Mouse (Mus musculus) cerebellum, postnatal 10 days (tissue): ENCODE measurements around the gene Nhp2.

Source experiments
- DNase-seq, 2 experiments: peaks; one replicate each; pipeline ENCODE4 v3.0.0; 2021; ENCODE audit warnings: mixed read lengths in 2 of 2

The Nhp2 gene

DNA sequence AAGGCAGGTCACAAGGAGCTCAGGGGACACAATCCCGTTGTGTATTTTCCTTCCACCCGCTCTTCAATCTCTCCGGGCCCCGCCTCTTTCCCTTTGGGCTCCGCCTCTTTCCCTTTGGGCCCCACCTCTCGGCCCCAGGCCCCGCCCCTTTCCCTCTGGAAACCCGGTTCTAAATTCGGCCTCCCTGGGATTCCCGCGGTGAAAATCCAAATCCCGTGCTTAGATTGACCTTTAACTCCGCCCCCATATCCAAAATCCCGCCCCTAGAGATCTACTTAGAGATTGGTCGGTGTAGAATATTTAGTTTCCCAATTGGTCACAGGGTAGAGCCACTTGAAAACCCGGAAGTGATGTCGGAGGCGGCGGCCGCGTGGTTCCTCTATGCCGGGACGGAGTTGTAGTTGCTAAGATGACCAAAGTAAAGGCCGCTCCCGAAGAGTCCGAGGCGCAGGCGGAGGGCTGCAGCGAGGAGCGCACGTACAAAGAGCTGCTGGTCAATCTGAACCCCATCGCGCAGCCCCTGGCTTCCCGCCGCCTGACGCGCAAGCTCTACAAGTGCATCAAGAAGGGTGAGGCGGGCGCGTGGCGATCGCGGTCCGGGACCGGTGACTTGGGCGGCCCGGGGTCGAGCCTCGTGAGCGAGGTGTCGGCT is at the start of gene Nhp2:
Gene Nhp2, plus strand, starts transcription at position 327 of the 652 bp plus-strand sequence.
- DNase-seq = peak; percentile 97 to 98

DNA sequence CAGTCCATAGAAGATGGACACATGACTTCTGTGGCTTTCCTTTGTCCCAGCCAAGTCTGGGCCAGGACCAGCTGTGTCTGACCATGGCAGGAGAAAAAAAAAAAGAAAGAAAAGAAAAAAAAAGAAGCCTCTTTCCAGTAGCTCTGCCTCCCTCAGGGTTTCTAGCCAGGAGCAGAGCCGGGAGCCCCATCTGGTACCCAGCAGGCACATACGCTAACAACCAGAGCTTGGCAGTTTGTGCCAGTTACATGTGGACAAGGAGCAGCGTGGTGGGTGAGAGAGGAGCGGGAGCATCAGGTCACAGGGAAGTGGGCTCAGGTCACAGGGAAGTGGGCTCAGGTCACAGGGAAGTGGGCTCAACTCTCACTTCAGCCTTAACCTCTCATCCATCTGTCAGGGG is 43.1 kb upstream of the Nhp2 start:
- peak; percentile 63 to 77 for DNase-seq

DNA sequence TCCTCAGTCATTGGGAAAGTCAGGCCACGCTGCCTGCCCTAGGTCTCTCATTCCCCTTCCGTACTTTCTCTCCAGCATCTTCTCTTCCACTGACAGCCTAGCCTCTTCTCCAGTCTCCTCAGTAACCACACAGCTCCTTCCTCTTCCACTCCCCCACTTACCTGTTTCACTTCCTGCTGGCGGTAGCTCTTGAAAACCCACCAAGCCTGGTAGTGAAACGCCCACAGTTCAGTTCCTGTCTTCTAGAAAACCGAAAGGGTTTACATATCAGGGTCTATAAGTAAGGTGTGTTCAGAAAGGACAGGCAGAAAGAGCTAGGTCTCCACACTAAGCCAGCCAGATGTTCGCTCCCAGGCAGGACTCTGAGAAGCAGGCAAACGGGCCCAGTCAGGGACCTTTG is 41.9 kb upstream of the Nhp2 start:
- no peak for DNase-seq

DNA sequence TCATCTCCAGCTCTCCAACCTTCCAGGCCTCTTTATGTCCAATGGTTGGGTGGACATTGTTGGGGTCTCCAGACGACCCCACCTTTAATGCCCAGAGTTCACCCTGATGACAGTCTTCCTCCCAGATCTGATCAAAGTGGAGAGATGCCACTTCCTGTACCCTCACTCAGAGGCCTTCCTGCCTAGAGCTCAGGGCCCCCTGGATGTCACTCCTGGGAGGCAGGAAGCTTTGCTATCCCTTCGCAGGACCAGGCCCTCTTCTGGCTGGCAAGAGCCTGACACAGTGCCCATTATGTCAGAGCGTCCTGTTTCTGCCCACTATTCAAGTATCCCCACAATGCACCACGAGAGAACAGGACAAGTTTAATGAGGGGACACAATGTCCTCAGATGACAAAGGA is 40.5 kb upstream of the Nhp2 start:
- no peak for DNase-seq

DNA sequence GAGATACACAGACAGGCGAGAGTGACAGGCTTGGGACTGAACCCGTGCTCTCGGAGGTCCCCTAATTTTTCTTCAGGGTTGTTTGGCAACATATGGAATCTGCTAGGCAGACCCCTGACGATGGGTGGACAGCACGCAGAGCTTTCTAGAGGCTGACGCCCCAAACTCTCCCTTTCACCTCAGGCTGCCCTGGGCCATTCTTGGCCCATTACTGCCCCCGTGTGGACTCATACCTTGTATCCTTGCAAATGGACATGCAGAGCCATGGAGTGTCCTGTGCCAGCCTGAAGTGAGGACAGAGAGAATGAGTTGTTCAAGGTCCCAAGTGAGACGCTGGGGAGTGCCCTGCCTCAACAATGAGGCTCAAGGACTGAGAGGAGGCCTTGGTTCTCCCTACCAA is 36.8 kb upstream of the Nhp2 start:
- peak; percentile 89 for DNase-seq

DNA sequence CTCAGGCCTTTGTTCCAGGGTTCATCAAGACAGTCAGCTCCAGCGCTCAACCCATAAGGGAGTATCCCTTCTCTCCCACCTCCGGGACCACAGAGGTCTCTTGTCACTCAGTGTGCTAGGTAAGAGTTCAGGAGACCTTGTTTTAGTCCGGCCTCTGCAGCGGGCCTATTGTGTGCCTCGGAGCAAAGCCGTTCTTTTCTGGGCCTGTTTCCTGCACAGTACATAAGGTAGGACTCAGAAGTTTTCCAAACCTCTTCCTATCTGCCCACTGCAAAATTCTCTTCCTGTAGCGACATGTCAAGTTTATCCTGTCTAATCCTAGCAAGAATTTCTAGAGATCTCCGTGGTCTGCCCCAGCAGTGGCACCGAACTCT is 35.5 kb upstream of the Nhp2 start:
- DNase-seq = peak in 1 of 2 experiments; percentile 34

DNA sequence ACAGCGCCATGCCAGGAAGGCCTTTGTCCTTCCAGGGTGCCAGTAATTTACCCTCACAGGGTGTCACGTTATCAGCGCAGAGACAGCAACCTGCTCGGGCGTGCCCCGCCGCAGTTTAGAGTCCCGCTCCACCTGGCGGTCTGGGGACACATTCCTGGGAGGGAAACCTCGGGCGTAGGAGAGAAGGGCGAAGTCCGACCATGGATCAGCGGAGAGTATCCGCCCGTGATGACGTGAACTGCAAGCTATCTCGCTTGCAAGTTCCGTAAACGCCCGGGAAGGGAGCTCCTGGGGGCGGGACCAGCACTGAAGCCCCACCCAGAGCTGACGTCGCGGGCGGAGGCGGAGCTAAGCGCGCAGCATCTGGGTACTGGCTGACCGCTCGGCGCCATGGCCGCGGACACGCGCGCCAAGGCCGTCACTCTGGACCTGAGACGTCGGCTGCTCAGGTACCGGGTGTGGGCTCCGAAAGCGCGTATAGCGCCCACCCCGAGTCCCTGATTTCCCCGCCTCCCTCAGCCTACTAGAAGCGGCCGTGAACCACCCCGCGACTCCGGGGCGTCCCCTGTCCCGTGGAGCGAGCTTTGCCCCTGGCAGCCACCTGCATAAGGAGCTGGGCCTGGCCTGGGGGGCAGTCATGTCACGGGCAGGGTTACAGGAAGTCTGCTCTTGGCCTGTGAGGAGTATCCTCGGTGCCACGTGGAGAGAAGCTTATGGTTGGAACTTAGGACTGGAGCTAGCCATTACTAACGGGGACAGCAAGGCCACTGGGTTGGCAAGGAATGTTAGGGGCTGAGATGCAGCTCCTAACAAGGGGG is 34.9 kb upstream of the Nhp2 start, which contains the start of gene Phykpl:
Gene Phykpl, plus strand, starts transcription at position 327 of the 818 bp plus-strand sequence.
- peak; percentile 98 to 99 for DNase-seq

DNA sequence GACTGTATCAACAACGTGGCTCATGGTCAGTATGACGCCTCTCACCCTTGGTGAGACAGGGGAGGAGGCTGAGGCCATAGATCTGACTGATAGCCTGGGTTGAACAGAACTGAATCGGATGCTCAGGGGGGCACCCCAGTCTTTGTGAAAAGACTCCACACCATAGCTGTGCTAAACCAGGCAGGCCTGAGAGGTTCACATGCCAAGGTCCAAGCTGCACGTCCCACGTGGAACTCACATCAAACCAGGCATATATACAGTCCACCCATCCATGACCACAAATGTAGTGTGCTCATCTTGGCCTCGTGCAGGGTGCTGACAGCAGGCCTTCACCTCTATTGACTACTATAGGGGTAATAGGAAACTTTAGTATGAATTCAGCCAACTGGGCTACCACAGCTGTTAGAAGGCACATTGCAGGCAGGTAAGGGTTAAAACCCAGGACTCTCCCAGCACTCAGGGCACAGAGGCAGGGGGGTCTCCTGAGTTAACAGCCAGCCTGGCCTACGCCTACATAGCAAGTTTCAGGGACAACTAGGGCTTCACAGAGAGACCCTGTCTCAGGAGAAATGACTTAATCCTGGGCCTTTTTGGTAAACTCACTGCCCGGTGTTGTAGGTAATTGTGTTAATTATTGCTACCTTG is 33.8 kb upstream of the Nhp2 start:
- no peak for DNase-seq

DNA sequence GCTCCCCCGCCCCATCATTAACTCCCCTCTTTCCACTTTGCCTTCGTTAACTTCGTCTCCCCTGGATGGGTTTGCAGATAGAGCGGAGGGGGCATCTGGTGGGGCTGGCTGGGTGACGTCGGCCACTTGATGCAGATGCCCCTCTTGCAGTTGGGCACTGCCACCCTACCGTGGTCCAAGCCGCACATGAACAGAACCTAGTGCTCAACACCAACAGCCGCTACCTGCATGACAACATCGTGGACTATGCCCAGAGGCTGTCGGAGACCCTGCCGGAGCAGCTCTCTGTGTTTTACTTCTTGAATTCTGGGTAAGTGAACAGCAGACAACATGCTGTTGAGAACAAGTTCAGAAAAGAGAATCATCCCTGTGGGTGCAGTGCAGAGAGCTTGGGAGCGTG is 33.1 kb upstream of the Nhp2 start:
- DNase-seq = no peak

DNA sequence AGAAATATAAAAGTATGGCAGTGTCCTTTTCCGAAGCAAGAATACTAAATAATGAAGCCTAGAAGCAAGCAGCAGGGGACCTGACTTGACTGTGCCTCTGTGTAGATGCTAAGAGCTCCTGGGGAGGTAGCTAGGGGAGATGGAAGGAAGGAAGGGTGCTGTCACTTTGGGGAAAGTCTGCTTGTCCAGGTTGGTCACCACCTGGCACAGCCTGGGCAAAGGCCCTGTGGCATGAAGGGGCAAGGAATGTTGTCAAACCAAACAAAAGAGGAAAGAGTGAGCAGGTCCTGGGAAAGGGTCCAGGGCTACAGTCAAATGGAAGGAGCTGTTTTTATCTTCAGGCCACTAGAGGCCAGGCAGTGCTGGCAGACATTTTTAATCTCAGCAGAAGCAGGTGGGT is 32.5 kb upstream of the Nhp2 start:
- DNase-seq = no peak

DNA sequence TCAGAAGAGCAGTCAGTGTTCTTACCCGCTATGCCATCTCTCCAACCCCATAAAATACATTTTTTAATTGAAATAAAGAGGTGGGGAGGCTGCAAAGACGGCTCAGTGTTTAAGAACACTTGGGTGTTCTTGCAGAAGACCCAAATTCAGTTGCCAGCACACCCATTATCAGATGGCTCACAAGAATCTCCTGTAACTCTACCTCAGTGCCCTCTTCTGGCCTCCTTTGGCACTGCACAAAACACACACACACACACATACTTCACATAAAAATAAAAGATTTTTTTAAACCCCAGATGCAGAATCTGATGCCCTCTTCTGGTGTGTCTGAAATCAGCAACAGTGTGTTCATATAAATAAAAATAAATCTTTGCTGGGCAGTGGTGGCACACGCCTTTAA is 30.7 kb upstream of the Nhp2 start:
- DNase-seq = no peak

DNA sequence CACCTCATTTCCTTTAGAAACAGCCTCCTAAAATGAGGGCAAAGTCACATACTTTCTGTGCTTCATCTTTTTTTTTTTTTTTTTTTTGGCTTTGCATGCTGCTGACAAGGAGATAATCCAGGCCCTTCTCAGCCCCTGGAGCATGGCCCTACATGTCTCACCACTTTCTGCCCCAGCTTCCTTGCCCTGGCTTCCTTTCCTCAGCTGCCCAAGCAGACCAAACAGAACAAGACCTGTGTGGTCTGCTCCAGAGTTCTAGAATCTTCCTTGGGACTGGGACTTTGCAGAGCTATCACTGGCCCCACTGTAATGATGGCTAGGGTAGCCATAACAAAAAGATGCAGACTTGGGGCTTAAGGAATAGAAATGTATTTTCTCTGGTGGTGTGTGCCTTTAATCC is 29.5 kb upstream of the Nhp2 start:
- DNase-seq = no peak

DNA sequence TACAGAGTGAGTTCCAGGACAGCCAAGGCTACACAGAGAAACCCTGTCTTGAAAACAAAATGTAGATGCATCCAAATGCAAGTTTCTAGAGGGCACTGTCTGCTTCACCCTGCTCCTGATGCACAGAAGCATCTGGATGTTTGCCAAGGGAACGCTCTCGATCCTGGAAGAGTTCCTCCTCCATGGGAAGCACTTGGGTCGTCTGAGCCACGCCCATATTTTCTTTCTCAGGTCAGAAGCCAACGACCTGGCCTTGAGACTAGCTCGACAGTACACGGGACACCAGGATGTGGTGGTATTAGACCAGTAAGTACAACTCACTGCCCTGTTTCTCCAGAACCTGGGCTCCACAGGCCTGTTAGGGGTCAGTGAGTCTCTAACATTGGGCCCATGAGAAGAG is 28.4 kb upstream of the Nhp2 start:
- peak in 1 of 2 experiments; percentile 34 for DNase-seq

DNA sequence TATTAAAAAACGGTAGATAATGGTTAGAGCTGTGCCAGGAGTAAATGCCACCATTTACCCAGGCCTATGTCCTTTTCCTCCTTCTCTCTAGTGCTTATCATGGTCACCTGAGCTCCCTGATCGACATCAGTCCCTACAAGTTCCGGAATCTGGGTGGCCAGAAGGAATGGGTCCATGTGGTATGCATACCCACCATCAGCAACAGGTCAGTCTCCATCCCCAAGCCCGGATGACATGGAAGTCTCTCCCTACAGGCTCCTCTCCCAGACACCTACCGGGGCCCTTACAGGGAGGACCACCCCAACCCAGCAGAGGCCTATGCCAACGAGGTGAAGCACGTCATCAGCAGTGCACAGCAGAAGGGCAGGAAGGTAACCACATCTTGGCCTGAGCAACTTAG is 27.6 kb upstream of the Nhp2 start:
- no peak for DNase-seq

DNA sequence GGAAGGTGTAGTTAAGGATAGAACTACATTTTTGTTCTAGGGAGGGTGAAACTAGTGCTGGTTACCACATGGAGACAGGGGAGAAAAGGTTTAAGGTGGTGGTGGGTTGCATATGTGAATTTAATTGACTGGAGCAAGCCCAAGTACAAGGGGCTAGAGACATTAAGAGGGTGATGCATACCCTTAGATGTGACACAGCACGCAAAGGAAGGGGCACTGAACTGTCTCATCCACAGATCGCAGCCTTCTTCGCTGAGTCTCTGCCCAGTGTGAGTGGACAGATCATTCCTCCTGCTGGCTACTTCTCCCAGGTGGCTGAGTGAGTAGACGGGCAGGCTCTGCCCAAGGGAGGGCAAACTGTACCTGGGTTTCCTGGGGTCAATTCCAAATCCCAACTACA is 26.2 kb upstream of the Nhp2 start:
- no peak for DNase-seq

DNA sequence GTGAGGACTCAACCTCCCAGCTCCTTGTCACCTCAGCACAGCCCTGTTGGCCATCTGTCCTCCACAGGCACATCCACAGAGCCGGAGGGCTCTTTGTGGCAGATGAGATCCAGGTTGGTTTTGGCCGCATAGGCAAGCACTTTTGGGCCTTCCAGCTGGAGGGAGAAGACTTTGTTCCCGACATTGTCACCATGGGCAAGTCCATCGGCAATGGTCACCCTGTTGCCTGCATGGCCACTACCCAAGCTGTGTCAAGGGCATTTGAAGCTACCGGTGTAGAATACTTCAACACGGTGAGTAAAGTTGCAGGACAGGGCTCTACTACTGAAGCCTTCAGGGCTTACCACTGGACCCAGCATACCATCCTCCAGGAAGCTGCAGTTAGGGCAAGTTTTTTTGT is 25.7 kb upstream of the Nhp2 start:
- DNase-seq = no peak

DNA sequence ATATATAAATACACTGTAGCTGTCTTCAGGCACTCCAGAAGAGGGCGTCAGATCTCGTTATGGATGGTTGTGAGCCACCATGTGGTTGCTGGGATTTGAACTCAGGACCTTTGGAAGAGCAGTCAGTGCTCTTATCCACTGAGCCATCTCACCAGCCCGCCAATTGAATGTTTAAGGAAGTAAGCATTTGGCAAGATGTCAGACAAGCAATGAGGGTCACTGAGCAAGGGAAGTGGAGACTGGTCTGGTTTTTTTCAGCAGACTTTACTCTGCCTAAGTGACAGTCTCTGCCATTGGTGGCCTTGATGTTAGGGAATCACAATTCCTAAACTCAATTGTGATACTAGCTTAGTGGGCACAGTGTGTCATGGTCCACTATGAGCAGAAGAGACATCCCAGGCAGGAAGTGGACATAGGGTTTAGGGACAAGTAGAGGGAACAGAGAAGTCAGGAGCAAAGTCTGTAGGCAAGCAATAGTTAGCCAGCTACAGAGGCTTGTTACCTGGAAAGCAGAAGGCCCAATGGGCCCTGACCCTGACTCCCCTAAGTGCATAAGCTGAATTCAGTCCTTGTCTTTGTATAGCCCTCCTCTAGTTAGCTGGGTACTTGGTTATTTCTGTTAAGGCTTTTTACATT is 24.7 kb upstream of the Nhp2 start:
- no peak for DNase-seq

DNA sequence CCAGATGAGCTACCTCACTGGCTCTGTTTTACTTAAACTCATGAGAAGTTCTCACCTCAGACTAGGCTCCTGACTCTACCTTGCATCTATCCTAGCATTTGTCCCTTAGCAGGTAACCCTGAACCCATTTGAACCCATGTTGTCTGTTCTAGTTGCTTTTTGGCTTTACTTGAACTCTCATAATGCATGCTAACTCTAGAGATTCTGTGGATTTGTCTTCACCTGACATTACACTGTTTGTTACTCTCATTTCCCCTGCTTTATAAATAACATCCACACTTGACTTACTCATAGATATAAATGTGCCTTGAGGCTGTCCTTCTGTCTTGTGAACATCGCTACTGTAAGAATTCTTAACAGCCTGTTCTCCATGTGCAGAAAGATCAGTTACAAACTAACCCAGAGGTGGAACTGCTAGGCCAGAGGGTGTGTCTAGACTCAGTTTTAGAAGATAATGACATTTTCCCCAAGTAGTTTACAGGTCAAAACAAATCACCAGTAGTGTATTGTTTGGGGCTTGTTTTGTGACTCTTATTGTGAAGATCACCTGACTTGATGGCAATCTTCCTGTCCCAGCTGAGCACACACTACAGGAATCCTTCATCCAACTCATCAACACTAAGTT is 24.0 kb upstream of the Nhp2 start:
- no peak for DNase-seq

DNA sequence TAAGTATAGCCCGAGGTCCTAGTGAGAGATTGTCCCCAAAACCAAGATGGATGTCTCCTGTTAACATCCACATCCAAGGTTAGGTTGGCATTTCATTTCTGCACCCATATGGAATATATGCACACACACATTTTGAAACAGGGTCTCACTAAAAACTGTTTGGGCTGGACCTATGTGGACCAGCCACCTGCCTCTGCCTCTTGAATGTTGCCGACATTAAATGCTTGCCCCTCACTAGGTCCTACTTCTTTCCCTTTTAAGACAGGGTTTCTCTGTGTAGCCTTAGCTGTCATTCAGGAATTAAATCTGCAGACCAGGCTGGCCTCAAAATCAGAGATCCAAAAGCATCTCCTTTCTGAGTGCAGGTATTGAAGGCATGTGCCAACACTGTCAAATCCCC is 22.0 kb upstream of the Nhp2 start:
- no peak for DNase-seq

DNA sequence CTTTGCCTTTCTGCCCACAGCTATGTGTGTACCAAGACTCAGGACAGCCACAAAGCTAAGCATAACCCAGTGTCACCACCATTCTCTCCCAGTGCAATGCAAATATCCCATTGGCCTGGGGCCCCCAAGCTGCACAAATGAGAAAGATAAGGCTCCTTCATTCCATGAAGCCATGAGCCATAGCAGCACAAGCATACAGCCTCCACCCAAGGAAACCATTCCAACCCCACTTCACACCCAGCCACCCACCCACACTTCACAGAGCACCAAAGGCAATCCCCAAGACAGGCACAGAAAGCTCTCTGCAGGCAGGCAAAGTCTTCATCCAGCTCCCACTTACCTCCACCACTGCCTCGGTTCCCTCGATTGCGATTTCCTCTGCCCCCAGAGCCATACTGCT is 17.3 kb upstream of the Nhp2 start:
- no peak for DNase-seq

DNA sequence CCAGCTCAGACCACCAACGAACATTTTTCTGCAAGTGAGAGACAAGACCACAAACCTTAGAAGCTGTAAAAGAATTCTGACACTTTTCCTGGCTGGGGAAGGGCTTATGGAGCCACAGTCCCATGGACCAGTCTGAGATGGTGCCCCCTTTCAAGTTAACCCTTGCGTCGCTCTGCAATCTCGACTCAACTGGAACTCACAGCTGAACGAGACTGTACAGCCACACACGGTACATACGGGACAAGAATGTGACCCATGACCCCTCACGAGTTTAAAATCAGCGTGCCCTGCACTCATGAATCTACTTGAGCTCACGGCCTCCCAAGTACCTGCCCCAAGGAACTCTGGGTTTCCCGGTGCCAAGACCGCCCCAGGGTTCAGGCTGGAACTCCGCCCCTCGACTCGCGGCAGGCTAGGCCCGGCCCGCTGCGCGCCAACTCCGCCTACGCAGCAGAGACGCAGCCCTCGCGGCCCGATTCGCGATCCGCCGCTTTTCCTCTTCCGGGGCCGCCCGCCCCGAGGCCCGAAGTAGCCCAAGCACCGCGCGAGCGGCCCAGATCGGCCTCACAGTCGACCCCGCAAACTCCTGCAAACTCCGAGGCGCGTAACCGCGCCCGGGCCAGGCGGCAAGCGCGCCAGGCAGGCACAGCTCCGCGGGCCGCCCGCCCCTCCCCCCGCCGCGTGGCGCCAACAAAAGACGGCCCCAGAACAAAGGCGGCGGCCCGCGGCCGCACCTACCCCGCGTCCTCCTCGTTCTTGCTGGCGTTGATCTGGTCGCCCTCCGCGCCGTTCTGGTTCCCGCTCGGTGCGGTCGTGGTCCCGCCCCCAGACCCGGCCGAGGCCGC is 13.7 kb upstream of the Nhp2 start:
- peak; percentile 84 to 91 for DNase-seq

DNA sequence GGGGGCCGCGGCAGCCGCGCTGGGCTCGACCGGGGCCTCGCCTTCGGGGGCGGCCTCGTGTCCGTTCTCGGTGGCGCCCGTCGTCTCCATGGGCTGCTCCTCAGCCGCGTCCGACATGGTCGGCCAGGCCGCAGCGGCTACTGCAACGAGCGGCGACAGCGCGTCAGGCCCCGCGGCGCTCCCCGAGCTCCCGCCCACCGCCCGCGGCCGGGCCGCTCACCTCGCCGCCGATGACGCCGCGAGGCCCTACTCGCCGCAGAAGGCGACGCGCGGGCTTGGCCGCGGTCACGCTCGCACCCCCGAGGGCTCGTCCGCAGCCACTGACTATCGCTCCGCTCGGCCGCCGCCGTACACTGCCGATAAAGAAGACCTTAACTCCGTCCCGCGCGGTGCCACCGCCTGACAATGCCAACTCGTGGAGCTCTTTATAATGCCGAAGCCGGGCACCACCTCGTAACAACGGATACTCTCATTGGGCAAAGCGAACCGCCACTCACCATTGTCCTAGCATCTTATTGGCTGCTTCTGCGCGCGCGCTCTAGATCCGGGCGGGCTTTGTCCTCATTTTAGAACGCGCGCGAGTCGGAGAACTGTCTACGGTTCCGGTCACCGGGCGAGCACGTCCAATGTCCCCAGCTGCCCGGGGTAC is 13.0 kb upstream of the Nhp2 start, which contains the start of gene Hnrnpab:
Gene Hnrnpab, minus strand, starts transcription at position 401 of the 649 bp plus-strand sequence.
- DNase-seq = peak; percentile 98 to 99
